Mouse (Mus musculus) mouse trophoblast stem cell (cell line): ENCODE measurements around the gene Tjp3.

Experiments used
- in situ Hi-C, 2 experiments: fragments of 300-500 bp; cut with MseI, MboI; formaldehyde crosslinking; loops; 2 replicates in 1 of 2; 3 replicates in 1 of 2; pipeline ENCODE4 v1.15.1; 2025

The Tjp3 gene

GRCm38 (mm10) chr10:81291511-81292104, at the start of gene Tjp3:
Gene Tjp3, minus strand, starts transcription at chr10:81291581.
- in situ Hi-C loops = no loop called here

- in situ Hi-C loops = loop anchor here (5.0 kb wide), 1 partner anchor 53 kb away; no protein-coding TSS in a partner anchor
These were observed 49.4 kb upstream of the Tjp3 start for GRCm38 (mm10) chr10:81340551-81341332.

GRCm38 (mm10) chr10:81336558-81336957, 45.2 kb upstream of the Tjp3 start:
- in situ Hi-C loops = no loop called here

- in situ Hi-C loops = no loop called here
These were observed 44.3 kb upstream of the Tjp3 start for GRCm38 (mm10) chr10:81335393-81336340.

GRCm38 (mm10) chr10:81334324-81334723, 42.9 kb upstream of the Tjp3 start:
- in situ Hi-C loops = no loop called here

- in situ Hi-C loops = no loop called here
These were observed 40.9 kb upstream of the Tjp3 start for GRCm38 (mm10) chr10:81332277-81332676.

- in situ Hi-C loops = no loop called here
These were observed 38.6 kb upstream of the Tjp3 start for GRCm38 (mm10) chr10:81330007-81330406.

- in situ Hi-C loops = no loop called here
These were observed 38.0 kb upstream of the Tjp3 start for GRCm38 (mm10) chr10:81329194-81329975.

- in situ Hi-C loops = no loop called here
These were observed 37.0 kb upstream of the Tjp3 start, which contains the start of gene Tbxa2r for GRCm38 (mm10) chr10:81328386-81328785. Gene Tbxa2r, plus strand, starts transcription at chr10:81328731.

GRCm38 (mm10) chr10:81327959-81328358, 36.6 kb upstream of the Tjp3 start:
- in situ Hi-C loops = no loop called here

- in situ Hi-C loops = no loop called here
These were observed 35.5 kb upstream of the Tjp3 start for GRCm38 (mm10) chr10:81326858-81327257.

- in situ Hi-C loops = no loop called here
These were observed 34.4 kb upstream of the Tjp3 start for GRCm38 (mm10) chr10:81325781-81326180.

GRCm38 (mm10) chr10:81325176-81325575, 33.8 kb upstream of the Tjp3 start:
- in situ Hi-C loops = no loop called here

- in situ Hi-C loops = no loop called here
These were observed 32.6 kb upstream of the Tjp3 start for GRCm38 (mm10) chr10:81323791-81324530.

- in situ Hi-C loops = no loop called here
These were observed 31.9 kb upstream of the Tjp3 start for GRCm38 (mm10) chr10:81323141-81323775.

GRCm38 (mm10) chr10:81322444-81322843, 31.1 kb upstream of the Tjp3 start:
- in situ Hi-C loops = no loop called here

GRCm38 (mm10) chr10:81321436-81321835, 30.1 kb upstream of the Tjp3 start:
- in situ Hi-C loops = no loop called here

GRCm38 (mm10) chr10:81320550-81321347, 29.4 kb upstream of the Tjp3 start, which contains the start of gene Cactin:
Gene Cactin, plus strand, starts transcription at chr10:81321103.
- in situ Hi-C loops = no loop called here
